Mouse (Mus musculus) layer of hippocampus, postnatal 14 days (tissue): Measurements from ENCODE around the gene Angptl2. TPM values are rescaled to one million over a fixed set of nuclear protein-coding genes. Genes with fewer than 3 reads are reported as not detected.
A peak's percentile ranks its signal among the peaks of the same experiment; 100 is the strongest.

ENCODE experiments used
- DNase-seq, 2 experiments: peaks; one replicate each; pipeline ENCODE4 v3.0.0; 2021 to 2022; ENCODE audit warnings: low spot score in 2 of 2, mixed read lengths in 1 of 2
- total RNA-seq, 2 experiments: library from RNA; stranded (reverse); gene quantifications; 2 replicates each; pipeline ENCODE4 v1.2.3; 2021

The Angptl2 gene
- total RNA-seq, 2 experiments from 2014 or later = 2.6 to 5.9 TPM

GRCm38 (mm10) chr2:33228077-33228476 is 12.2 kb downstream of the Angptl2 start:
- DNase-seq = no peak

- no peak for DNase-seq
Measured at GRCm38 (mm10) chr2:33228551-33228950, 12.7 kb downstream of the Angptl2 start.

- DNase-seq = no peak
Measured at GRCm38 (mm10) chr2:33230701-33231100, 14.8 kb downstream of the Angptl2 start.

GRCm38 (mm10) chr2:33231788-33232187 is 15.9 kb downstream of the Angptl2 start:
- DNase-seq = no peak

GRCm38 (mm10) chr2:33232782-33233570 is 17.1 kb downstream of the Angptl2 start:
- DNase-seq = no peak

- peak in 1 of 2 experiments; percentile 42 for DNase-seq
Measured at GRCm38 (mm10) chr2:33233856-33234255, 18.0 kb downstream of the Angptl2 start.

- no peak for DNase-seq
Measured at GRCm38 (mm10) chr2:33234848-33235247, 19.0 kb downstream of the Angptl2 start.

- no peak for DNase-seq
Measured at GRCm38 (mm10) chr2:33237581-33237980, 21.7 kb downstream of the Angptl2 start.

GRCm38 (mm10) chr2:33244880-33245279 is 29.0 kb downstream of the Angptl2 start:
- DNase-seq = no peak

GRCm38 (mm10) chr2:33245350-33245749 is 29.5 kb downstream of the Angptl2 start:
- no peak for DNase-seq

GRCm38 (mm10) chr2:33246841-33247240 is 31.0 kb downstream of the Angptl2 start:
- DNase-seq = no peak

GRCm38 (mm10) chr2:33248549-33248948 is 32.7 kb downstream of the Angptl2 start:
- DNase-seq = no peak

- no peak for DNase-seq
Measured at GRCm38 (mm10) chr2:33249922-33250633, 34.2 kb downstream of the Angptl2 start.

GRCm38 (mm10) chr2:33252751-33253150 is 36.9 kb downstream of the Angptl2 start:
- DNase-seq = no peak

- DNase-seq = no peak
Measured at GRCm38 (mm10) chr2:33253572-33254190, 37.8 kb downstream of the Angptl2 start.

- no peak for DNase-seq
Measured at GRCm38 (mm10) chr2:33254318-33254985, 38.6 kb downstream of the Angptl2 start.

GRCm38 (mm10) chr2:33256769-33257537 is 41.1 kb downstream of the Angptl2 start:
- DNase-seq = no peak

GRCm38 (mm10) chr2:33260772-33261171 is 44.9 kb downstream of the Angptl2 start:
- peak in 1 of 2 experiments; percentile 65 for DNase-seq

GRCm38 (mm10) chr2:33261475-33261874 is 45.6 kb downstream of the Angptl2 start:
- no peak for DNase-seq

GRCm38 (mm10) chr2:33265793-33266192 is 49.9 kb downstream of the Angptl2 start:
- DNase-seq = no peak

- peak in 1 of 2 experiments; percentile 51 for DNase-seq
Measured at GRCm38 (mm10) chr2:33267075-33267474, 51.2 kb downstream of the Angptl2 start.
